Mouse (Mus musculus) spleen, postnatal 14 days (tissue): ENCODE data around the gene Gm5134.

Source experiments
- DNase-seq, 2 experiments: peaks; one replicate each; pipeline ENCODE4 v3.0.0; 2021 to 2022; ENCODE audit warnings: low spot score in 2 of 2

The Gm5134 gene

GRCm38 (mm10) chr10:76033119-76033455 lies 78.8 kb downstream of the Gm5134 start:
- DNase-seq, result no peak

GRCm38 (mm10) chr10:76034001-76034600 lies 79.8 kb downstream of the Gm5134 start:
- DNase-seq, result no peak

DNA sequence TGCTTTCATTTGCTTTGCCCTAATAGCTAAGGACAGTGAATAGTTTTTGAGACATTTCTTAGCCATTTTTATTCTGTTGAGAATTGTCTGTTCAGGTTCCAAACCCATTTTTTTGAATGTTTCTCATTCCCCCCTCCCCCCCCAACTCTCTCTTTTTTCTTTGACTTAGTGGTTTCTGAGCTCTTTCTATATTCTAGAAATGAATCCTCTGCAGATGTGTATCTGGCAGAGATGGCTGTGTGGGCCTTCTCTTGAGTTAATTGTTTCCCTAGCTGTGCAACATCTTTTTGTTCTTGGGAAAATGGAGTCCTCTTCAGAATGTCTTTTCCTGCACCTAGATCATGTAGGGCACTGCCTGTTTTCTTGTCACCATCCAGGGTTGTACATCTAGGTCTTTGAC lies 81.0 kb downstream of the Gm5134 start:
- DNase-seq, result no peak

- DNase-seq, result no peak
Measured at GRCm38 (mm10) chr10:76036962-76037361, 82.6 kb downstream of the Gm5134 start.

DNA sequence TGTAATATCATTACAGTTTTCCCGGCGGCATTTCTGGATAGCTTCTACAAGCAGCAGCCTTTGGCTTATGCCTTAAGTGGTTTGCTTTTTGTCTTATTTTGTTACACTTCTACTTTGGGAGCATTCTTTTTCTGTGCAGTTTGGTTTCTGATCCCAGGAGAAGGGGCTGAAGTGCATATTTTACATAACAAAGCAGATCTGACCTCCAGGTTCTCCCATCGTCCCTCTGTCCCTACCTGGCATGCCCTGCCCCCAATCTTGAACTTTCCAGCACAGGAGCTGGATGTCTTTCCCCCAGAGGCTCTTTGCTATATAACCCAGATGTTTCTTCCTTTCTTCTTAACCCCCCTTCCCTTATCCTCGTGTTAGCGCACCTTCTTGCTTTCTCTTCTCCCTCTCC lies 91.0 kb downstream of the Gm5134 start:
- DNase-seq, result no peak

DNA sequence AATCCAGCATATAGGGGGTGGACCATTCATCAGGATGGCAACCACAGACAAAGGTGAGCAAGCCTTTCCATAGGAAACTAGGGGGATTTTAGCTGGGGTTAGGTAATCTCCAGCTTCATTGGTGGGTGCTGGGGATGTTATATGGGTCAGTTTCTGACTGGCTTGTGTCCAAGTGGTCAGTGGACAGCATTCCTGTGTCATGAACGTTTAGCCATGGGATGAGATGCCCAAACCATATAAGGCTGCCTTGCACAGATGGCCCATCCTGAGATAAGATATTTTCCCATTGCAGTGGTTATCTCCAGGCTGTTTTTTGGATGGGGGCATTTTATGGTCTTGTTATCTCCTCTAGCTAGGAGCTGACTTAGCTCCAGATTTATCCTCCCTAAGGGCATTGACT lies 92.4 kb downstream of the Gm5134 start:
- DNase-seq, result no peak

DNA sequence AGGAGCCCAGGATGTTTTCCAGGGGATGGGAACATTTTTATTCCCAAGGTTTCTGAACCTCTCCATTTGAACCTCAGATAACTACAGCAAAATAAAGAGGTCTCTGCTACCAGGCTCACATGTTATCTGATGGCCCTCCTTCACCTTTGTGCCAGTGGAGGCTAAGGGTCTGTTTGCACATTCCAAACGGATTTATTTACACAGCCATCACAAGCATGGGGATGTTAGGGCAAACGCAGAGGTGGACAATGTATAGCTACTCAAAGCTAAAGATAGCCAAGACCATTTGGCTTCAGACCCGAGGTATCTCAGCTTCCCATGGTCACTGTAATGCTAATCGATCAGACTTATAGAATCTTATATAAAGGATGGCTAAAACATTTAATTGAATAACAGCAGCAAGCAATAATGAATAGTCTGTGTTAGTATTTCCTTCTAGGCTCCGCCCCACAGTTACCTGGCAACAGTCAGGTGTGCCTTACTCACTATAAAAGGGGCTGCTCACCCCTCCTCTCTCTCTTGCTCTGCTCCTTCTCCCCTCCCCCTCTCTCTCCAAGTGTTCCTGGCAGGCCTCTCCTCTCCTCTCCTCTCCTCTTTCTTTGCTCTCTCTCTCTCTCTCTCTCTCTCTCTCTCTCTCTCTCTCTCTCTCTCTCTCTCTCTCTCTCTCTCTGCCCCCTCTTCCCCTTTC lies 93.0 kb downstream of the Gm5134 start:
- DNase-seq, result no peak

DNA sequence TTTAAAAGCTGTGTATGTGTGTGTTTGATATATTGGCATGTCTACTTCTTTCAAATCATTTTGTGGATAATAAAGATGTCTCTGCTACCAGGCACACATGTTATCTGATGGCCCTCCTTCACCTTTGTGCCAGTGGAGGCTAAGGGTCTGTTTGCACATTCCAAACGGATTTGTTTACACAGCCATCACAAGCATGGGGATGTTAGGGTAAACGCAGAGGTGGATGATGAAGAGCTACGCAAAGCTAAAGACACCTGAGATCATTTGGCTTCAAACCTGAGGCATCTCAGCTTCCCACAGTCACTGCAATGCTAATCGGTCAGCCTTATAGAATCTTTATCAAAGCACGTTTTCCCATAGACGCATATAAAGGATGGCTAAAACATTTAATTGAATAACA lies 94.7 kb downstream of the Gm5134 start:
- no peak for DNase-seq

GRCm38 (mm10) chr10:76051860-76052259 lies 97.5 kb downstream of the Gm5134 start:
- no peak for DNase-seq
